Mouse (Mus musculus): ENCODE results near the gene Hist1h4h.

DNA sequence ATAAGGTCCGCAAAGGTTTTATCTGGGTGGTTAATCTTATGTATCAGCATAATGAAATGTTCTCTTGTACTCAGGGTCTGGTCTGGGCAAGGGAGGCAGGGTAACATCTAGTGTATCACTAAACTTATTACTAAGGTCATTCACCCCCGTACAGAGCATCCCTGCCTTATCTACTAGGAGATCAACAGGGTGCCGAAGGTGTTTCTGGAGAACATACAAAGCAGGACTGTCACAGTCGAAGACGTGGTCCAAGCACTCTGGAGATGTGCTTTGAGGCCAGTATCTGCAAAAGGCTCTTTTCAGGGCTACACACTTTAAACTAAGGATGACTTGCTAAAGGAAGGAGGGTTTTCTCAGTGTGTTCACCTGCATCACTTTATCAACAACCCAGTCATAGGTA lies 15.8 kb downstream of the Hist1h4h start:
- TF ChIP-seq POLR2A (IDR thresholded peaks at IDR 0.05; ENCODE audit: insufficient read depth, low read length) (no peak), CTCF (IDR thresholded peaks at IDR 0.05; ENCODE audit: low read depth, low read length) (no peak), EP300 (IDR thresholded peaks at IDR 0.05; ENCODE audit: insufficient read depth, low read depth, low read length) (no peak)
